Mouse (Mus musculus) heart, postnatal 14 days (tissue): ENCODE measurements around the gene Cyp2d22. TPM values are rescaled to one million over a fixed set of nuclear protein-coding genes. Genes with fewer than 3 reads are reported as not detected.
"Not testable (repeated sequence)": the region's sequence is repeated elsewhere in the genome, so short reads cannot be mapped to it uniquely, and the experiment has no call there.

Experiments
- DNase-seq, 2 experiments: peaks; one replicate each; pipeline ENCODE4 v3.0.0; 2021 to 2022
- intact Hi-C: fragments of 180-260 bp; cut with DNase I; formaldehyde crosslinking; loops from one replicate; pipeline ENCODE4 v1.15.1; 2025
- long read RNA-seq, 2 experiments: library from polyadenylated mRNA; stranded (forward); transcript quantifications; one replicate each; pipeline ENCODE4 v2.0.0; 2021
- total RNA-seq, 2 experiments: library from RNA; stranded (reverse); gene quantifications; 2 replicates each; pipeline ENCODE4 v1.2.3; 2021

Cyp2d22 gene
- 10 to 100 TPM; 21.9 to 25.7 TPM for total RNA-seq
- long read RNA-seq, experiment 1, partial matches to known transcripts, result 6 of 14 reads
- long read RNA-seq, experiment 1, other reads (novel, unspliced or antisense), result 7 of 14 reads
- long read RNA-seq, experiment 2, partial matches to known transcripts, result 3 of 12 reads
- long read RNA-seq, experiment 2, other reads (novel, unspliced or antisense), result 8 of 12 reads

DNA sequence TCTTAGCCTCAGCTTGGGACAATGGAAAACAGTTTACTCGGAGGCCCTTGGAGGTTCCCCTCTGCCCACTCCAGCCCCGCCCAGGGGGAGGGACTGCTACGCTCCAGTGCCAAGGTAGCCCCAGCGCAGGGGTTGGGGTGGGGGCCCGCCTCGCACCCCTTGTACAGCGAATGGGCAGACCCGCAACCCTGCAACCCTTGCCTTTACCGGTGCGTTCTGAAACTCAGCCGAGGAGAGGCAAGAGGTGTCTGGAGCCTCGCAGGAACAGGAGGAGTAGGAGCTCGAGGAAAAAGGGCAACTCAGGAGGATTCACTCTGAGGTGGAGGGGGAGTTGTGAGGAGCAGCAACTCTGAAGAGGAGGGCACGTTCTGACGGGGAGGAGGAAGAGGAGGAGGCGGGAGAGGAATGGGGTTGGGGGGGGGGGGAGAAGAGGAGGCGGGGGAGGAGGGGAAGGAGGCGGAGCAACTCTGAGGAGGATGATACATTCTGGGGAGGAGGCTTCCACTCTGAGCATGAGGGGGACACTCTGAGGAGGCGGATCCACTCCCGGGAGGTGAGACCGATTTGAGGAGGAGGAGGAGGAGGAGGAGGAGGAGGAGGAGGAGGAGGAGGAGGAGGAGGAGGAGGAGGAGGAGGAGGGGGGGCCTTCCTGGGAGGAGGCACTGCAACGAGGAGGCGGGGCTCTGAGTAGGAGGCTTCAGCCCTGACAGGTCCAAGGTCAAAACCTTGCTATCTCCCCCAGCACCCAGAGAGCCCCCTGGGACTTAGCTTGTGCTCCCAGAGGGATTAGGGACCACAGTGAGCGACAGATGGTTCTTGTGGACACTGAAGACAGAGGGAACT, at the start of gene Cyp2d22:
Cyp2d22 (minus strand) TSS at position 390 of the 843 bp plus-strand sequence.
- peak; percentile 67 for DNase-seq
- intact Hi-C loops, result no loop called here

DNA sequence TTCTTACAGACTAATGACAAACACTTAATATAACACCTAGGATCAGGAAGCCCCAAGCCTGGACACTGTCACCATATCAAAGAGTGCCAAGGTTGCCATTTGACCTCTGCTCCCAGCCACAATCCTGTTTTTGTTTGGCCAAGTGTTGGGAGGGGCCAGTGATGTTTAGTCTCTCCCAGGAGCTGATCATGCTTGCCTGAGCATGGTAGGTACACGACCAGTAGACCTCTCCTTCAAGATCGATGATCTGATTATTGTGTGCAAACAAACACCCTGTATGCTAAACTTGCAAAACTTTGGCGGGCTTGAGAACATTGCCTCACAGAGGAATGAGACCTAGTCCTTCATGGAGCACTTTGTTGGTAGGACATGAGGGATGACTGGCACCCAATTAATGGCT, 43.4 kb upstream of the Cyp2d22 start:
- no peak for DNase-seq
- intact Hi-C loops, result no loop called here

DNA sequence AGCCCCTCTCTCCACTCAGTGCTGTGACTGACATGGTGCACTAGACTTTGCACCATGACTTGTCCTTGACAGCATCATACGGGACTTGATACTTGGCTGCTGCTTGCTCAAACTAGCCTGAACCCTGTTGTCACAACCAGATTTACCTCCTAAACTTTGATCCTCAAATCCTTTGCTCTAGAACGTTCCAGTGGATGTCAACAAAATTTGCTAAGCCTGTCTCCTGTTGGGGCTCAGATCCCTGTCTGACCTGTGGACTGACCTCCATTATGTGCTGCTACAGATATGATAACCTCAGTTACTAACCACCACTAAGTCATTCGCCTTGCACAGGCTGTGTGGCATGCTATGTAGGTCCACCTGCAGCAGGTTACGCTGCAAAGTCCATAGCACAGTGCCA, 42.9 kb upstream of the Cyp2d22 start:
- intact Hi-C loops, result no loop called here
- no peak for DNase-seq

DNA sequence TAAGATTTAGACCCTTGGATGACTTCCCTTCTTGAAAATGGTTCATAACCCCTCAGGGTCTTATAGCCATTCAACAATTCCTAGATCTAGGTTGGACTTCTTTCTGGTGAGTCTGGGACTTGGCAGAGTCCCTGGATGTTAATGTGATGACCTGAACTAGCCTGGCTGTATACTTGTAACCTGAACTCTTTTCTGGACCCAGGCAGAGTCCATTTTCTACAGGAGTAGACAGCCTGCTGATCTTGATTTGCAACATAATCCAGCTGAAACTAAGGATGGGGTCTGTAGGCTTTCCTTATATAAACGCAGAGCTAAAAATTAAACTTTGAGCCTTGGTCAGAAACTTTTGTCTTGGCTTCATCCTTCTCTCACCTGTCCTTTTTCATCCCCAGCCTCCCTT, 38.6 kb upstream of the Cyp2d22 start:
- intact Hi-C loops, result no loop called here
- DNase-seq, result no peak

DNA sequence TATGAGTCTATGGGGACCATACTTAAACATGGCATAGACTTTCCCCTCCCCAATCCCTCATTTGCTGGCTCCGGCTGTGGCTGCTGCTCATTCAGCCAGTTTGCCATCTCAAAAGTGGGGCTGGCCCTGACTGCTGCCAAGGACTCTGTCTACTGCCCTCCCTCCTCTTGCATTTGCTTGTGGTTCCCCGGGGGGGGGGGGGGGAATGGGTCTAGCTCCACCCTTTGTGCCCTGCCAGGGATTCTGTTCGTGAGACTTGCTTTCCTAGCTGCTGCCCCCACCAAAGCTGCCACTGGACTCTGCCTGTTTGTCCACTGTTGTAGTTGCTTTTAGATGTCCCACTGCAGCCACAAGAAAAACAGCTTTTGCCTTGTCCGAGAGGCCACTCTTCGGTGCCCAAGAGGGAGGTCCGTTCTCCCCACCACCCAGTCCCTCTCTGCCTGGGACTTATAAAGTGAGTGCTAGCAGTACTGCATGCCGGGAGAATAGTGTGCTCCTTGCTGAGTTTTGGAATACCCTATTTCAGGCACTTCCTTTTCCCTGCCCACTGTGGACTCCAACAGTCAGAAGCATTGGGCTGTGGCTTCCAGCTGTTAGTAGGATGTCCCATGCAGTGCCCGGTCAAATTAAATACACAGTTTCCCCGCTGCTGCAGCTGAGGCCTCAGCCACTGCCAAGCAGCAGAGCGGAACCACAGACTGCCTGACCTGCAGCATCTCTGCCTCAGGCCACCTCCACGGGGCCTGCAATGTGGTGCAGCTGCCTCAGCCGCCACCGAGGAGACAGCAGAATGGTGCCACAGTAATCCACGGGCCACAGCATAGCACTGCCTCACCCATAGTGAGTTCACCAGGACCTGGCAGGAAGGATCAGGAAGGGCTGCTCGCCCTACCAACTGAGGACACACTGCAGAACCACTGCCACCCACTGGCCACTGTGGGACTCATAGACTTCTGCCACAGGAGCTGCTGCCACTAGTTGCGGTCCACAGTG, 37.0 kb upstream of the Cyp2d22 start:
- intact Hi-C loops, result loop anchor here (2.0 kb wide), 3 partner anchors 34 to 150 kb away; partner anchors contain the start of gene Ndufa6
- peak; percentile 84 to 87 for DNase-seq

DNA sequence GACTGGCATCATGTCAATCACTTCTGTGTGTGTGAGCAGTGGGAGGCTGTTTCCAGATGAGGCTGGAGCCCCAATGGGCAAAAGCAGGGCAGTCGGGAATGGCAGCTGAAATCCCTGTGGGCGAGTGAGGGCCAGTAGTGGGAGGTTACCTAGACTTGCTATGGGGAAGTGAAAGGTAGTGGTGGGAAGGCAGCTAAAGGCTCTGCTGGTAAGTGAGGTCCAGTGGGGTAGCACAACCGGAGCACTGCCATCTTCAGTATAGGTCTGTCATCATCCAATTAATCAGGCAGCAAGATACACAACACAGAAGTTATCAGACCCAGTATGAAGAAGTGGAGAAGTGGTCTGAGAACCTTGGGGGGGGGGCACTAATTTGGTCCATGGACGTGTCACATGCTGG, 27.5 kb upstream of the Cyp2d22 start:
- no peak for DNase-seq
- intact Hi-C loops, result no loop called here

DNA sequence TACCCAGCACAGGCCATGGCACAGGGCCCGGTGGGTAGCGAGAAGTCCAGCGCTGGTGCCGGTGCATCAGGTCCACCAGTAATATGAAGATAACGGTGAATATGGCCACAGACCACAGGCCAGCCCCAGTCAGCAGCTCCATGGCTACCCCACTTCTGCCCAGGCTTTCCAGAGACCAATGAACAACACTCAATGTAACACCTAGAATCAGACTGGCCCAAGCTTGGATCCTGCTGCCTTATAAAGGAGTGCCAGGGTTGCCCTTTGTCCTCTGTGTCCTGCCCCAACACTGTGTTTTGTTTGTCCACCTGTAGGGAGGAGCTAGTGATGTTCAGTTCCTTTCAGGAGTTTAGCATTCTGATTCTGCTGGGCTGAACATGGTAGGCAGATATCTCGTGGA, 26.9 kb upstream of the Cyp2d22 start, which contains the start of gene Cyp2d10:
Cyp2d10 (minus strand) TSS at position 215 of the 400 bp plus-strand sequence.
- DNase-seq, result no peak
- intact Hi-C loops, result no loop called here

DNA sequence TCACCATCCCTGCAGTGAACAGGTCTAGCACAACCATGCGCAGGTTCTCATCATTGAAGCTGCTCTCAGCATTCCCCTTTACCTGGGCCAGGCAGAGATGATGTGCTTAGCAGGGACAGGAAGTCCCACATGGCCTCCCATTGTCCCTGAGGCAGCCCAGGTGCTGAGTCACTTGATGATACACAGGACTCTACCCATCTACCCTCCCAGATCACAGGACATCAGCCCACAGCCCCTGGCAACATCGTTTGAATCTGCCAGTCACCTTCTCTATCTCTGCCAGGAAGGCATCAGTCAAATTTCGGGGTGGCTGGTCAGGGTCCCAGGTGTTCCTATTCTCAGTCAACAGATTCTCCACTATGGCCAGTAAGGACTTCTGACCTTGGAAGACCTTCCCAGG, 24.1 kb upstream of the Cyp2d22 start:
- DNase-seq, result no peak
- intact Hi-C loops, result no loop called here

DNA sequence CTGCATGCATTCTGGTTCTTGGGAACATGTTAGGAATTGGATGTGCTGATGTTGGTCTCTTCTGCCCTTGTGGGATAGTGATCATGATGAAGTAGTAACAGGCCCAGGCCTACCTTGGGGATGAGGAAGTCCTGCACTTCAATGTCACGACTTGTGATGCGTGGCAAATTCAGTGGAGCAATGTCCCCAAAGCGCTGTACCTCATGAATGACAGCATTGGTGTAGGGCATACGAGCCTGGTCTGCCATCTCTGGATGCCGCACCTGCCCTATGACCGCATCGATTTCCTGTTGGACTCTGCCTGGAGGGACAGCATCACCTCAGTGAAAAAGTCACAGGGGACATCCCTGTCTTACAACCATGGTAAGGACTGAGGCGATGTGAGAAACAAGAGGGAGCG, 23.5 kb upstream of the Cyp2d22 start:
- no peak for DNase-seq
- intact Hi-C loops, result no loop called here

DNA sequence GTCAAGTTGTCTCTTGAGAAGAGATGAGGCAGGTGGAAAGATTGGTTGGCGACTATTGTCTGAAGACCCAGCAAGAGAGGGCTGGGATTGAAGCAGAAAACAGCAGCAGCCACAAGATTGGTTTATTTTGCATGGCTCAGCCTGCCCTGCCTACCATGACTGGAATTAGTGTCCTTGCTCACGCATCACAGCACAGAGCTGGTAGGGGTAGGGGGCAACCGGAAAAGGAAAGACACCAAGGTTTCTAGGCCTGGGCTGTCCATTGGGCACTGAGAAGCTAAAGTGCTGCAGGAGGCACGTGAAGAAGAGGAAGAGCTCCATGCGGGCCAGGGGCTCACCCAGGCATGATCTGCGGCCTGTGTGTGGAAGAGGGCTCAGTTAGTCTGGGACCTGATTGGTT, 22.7 kb upstream of the Cyp2d22 start:
- DNase-seq, result no peak
- intact Hi-C loops, result no loop called here

DNA sequence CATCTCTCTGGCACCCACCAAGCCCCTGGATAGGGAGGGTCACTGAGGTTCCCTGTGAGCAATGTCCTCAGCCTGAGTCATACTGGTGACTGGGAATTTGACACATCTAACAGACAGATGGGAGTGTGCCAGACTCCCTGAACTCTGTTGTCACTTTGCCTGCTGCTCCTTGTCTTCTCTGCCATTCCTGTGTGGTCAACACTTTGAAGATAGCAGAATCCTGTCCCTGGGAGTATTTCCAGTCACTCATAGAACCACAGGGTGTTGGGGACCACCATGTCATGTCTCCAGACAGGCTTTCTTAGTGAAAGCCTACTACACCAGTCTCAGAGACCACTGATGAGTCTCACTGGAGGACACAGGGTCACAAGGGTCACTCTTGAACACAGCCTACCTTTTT, 22.0 kb upstream of the Cyp2d22 start:
- DNase-seq, result no peak
- intact Hi-C loops, result no loop called here

DNA sequence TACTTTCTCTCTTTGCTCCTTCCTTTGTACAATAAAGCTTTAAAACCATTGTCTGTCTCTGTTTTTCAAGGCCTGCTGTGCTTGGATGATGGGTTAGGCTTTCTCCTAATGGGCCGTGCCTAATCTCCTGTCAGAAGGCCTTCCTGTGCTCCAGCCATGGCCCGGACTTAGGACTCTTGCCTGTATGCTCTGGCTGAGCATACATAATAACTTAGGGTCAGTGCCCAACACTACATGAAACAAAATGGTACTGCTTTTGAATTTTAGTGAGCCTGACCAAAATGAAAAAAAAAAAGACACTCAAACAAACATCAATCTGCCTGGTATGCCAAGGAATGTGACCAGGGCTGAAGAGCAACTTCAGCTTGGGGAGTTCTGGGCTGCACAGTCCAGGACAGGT, 21.5 kb upstream of the Cyp2d22 start:
- no peak for DNase-seq
- intact Hi-C loops, result no loop called here

DNA sequence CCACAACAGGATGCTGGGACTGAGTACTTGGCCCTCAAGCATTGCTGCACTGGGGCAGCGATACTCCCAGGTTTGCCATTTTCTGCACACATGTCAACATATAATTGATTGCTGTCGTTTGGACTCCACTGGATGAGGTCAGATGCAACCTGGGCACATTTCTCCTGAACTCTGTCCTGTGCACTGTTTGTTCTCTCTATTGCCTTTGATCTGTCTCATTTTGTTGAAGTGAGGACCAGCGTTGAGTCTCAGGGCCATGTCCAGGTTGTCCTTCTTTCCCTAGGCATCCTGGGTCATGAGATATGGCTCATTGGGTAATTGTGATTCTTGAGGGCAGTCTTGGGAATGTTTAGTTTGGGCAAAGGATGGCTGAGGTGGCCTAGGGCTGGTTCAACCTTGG, 15.9 kb upstream of the Cyp2d22 start:
- DNase-seq, intact Hi-C loops: not testable (repeated sequence)

DNA sequence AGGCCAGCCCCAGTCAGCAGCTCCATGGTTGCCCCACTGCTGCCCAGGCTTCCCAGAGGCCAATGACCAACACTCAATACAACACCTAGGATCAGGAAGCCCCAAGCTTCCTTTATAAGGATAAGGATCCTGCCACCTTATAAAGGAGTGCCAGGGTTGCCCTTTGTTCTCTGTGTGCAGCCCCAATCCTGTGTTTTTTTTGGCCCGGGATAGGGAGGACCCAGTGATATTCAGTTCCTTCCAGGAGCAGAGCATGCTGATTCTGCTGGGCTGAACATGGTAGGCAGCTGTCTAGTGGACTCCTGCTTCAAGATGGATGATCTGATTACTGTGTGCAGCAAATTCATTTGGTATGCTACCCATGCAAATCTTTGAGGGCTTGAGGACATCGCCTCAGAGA, 13.9 kb upstream of the Cyp2d22 start, which contains the start of gene Cyp2d11:
Cyp2d11 (minus strand) TSS at position 101 of the 400 bp plus-strand sequence.
- DNase-seq, intact Hi-C loops: not testable (repeated sequence)

DNA sequence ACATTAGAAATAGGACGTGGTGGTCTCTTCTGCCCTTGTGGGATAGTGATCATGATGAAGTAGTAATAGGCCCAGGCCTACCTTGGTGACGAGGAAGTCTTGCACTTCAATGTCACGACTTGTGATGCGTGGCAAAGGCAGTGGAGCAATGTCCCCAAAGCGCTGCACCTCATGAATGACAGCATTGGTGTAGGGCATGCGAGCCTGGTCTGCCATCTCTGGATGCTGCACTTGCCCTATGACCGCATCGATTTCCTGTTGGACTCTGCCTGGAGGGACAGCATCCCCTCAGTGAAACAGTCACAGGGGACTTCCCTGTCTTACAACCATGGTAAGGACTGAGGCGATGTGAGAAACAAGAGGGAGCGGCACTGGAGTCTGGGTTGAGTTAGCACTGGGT, 9.9 kb upstream of the Cyp2d22 start:
- intact Hi-C loops, DNase-seq: not testable (repeated sequence)

DNA sequence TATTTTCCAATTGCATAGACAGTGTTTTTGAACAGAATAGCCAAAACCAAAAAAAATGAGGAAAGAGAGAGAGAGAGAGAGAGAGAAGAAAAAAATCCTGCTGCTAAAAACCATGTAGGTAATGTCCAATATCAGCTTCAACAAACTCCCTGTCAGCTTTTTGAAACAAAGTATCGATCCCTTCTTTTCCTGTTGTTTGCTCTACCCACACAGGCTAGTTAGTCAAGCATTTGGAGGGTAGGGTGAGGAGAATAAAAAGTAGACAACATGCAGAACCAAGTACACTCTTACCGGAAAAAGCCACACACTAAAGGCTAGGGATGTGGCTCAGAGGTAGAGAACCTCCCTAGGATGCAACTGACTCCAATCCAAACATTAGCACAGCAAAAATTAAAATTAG, 5.7 kb upstream of the Cyp2d22 start:
- no peak for DNase-seq
- intact Hi-C loops, result no loop called here

DNA sequence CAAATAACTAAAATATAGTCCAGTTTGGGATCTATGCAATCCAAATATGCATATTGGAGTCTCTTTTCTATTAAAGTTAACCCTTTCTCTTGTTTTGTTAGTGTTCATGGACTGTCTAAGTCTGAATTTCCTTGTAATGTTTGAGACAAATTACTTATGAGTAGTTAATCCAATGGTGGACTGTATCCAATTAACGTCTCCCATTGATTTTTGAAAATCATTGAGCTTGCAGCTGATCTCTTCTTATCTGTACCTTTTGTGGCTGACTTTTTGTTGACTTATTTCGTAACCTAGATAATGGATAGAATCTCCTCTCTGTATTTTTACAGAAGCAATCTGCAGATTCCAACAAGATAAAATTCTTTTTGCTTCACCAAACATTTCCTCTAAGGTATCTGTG, 2.4 kb upstream of the Cyp2d22 start:
- intact Hi-C loops, result loop anchor here (2.0 kb wide), 1 partner anchor 34 kb away; no protein-coding TSS in a partner anchor
- no peak for DNase-seq

DNA sequence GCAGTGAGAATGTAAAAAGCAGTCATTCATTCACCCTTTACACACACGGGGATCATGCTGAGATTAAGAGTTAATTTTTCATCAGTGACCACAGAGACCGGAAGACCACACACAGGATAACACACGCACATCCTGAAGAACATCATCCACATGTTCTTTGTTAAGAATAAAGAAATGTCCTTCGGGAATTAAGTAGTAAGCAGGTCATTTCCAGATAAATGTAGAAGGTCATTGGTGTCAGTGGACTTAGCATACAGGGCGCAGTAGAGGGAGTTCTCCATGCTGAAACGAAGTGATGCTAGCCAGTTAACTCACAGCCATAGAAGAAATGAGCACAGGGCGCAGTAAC, 628 bp upstream of the Cyp2d22 start:
- intact Hi-C loops, result no loop called here
- no peak for DNase-seq

DNA sequence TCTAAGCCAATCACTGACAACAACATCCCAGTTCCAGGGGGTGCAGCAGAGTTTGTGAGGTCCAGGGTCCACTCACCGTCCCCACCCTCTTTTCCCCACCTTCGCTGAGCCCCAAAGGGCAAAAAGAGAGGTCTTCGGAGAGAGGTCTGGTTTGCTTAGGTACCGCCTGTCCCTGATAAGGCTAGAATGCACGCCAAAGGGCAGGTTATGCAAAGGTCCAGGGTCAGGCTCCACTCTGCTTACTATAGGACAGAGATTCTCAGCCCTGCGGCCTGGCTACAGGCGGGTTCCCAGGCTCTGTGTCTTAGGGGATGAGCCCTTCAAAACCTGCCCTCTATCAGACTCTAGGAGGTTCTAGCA, 569 bp downstream of the Cyp2d22 start:
- intact Hi-C loops, result no loop called here
- DNase-seq, result no peak

DNA sequence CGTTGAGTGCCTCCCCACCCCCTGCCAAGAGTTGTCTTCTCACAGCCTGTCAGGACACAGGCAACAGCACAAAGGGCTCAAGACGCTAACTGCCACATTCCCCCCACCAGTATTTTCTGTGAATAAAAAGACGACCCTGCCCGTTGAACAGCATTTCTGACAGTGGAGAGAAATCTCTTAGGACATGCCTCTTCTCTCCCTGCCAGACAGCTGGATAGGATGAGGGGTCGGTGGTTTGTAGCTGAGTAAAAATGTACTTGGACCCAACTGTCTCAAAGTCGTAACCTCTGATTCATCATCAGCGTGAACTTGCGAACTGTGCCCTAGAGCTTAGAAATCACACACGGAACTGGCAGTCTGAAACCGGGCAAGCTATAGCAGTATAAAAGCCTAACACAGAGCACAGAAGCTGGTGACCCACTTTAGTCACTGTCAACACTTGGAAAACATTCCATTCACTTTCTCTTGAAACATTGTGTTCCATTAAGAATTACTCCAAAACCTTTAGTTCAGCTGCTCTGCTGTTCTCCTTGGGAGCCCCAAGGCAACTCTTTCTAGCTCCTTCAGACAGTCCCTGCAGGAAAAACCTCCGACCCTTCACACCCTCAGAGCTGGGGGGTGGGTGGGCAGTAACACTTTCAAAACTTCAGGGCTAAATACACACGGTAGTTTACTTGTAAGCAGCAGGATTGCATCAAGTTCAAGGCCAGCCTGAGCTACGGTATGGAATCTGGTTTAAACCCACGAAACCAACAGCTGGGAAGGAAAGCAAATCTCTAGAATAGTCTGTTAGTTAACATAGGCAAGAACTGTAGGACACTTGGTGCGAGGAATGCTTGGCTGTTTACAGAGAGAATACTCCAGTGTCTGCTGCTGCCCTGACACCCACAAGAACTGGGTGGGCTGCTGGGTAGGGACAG, 1.5 kb downstream of the Cyp2d22 start:
- peak in 1 of 2 experiments; percentile 28 for DNase-seq
- intact Hi-C loops, result no loop called here
